Mouse (Mus musculus) forebrain, embryonic 10.5 days (tissue): ENCODE measurements around the gene Atxn2. TPM values are rescaled to one million over a fixed set of nuclear protein-coding genes. Genes with fewer than 3 reads are reported as not detected.

Source experiments
- DNase-seq: peaks from one replicate; pipeline ENCODE4 v3.0.0-alpha.2; 2017; ENCODE audit warnings: low spot score; ENCODE audit errors: extremely low spot score
- H3K27ac ChIP-seq: fragments of 300-500 bp; sonication (generic); 2 replicates; pipeline ENCODE4 v1.5.1; 2016; ENCODE audit warnings: mild to moderate bottlenecking
- H3K27me3 ChIP-seq: fragments of 300-500 bp; sonication (generic); 2 replicates; pipeline ENCODE4 v1.6.1; 2016; ENCODE audit warnings: mild to moderate bottlenecking; ENCODE audit not compliant: poor library complexity, severe bottlenecking
- H3K36me3 ChIP-seq: fragments of 300-500 bp; sonication (generic); replicated peaks from 2 replicates; pipeline ENCODE4 v1.6.1; 2016; ENCODE audit warnings: mild to moderate bottlenecking, moderate library complexity
- H3K4me1 ChIP-seq: fragments of 300-500 bp; sonication (generic); 2 replicates; pipeline ENCODE4 v1.6.1; 2016
- H3K4me3 ChIP-seq: fragments of 300-500 bp; sonication (generic); 2 replicates; pipeline ENCODE4 v1.5.1; 2016; ENCODE audit warnings: mild to moderate bottlenecking, moderate library complexity
- H3K9me3 ChIP-seq: fragments of 300-500 bp; sonication (generic); 2 replicates; pipeline ENCODE4 v1.6.1; 2016; ENCODE audit warnings: mild to moderate bottlenecking, moderate library complexity
- WGBS: fragments of 180-500 bp; shearing (Covaris S2); methylation state at CpG from one replicate; pipeline ENCODE4 v1.1.7; 2016; 5-methylcytosine and 5-hydroxymethylcytosine counted together
- microRNA-seq: library from miRNA; unstranded; fragments of <30 nt; microRNA quantifications from one replicate; pipeline ENCODE4, GENCODE M21; 2017
- polyA plus RNA-seq: library from polyadenylated mRNA; unstranded; fragments of >200 nt; fragmentation: Nextera tagmentation; extraction: Ambion mirVana; gene quantifications from 2 replicates; pipeline ENCODE4 v1.2.1, GENCODE M21; 2016

Atxn2 gene
- polyA plus RNA-seq, 1 experiment from 2014 or later: 41.0 TPM

DNA sequence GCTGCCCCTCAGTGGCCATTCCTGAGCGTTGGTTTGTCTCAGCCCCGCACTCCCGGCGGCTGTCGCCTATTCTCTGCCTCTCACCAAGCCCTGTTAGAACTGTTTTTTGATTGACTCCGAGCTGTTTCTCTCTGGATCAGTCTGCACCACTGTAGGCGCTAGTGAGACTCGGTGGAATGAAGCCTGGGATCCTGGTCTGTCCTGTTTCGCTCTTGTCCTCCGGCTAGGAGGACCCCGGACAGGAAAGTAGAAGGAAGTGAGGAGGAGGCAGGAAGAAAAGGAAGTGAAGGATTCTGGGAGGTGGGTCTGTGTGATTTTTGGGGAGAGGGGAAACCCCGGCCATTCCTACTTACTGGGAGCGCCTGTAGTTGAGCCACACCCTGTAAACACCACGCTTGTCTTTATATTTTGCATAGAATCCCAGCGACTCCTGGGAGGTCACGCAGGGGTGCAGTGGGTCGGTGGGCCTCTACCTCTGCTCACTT lies 136.9 kb downstream of the Atxn2 start:
- WGBS: 0% methylated on average over 17 of the region's 17 CpGs
- Histone ChIP-seq H3K27me3 (peaks cover 37% of the 10 kb centered on the region), H3K9me3 (no peaks in the 10 kb centered on the region), H3K27ac (peak overlapping the region; percentile 96), H3K4me3 (peak overlapping the region; percentile 84), H3K36me3 (peaks cover 26% of the 10 kb centered on the region), H3K4me1 (peaks cover 47% of the 10 kb centered on the region)
- DNase-seq: peak; percentile 67

DNA sequence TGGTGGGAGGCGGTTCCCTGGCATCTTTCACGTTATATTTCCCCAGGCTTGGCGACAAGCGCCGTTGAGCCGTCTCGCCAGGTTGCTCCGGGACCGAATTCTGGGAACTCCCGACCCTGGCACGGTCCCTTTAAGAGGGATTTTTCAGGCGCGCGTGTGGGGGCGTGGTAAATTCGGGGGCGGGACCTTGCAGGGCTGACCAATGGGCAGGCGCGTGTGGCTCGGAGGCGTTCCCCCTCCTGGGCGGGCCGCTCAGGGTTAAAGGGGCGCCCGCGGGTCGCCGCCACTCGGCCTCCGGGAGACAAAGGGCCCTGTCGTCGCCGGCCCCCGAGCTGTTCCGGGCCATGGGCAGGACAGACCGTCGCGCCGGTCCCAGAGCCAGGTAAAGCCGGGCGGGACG lies 137.6 kb downstream of the Atxn2 start, which contains the start of gene Pheta1:
Pheta1 (plus strand) TSS at position 242 of the 400 bp plus-strand sequence.
- peak within 1 kb of the TSS; percentile 96 for H3K27ac ChIP-seq
- DNase-seq: peak; percentile 96
- under 1% methylated on average over 41 of the region's 42 CpGs for WGBS
- peaks cover 32% of the 10 kb centered on the region for H3K36me3 ChIP-seq
- H3K27me3 ChIP-seq: peaks cover 30% of the 10 kb centered on the region
- no peaks in the 10 kb centered on the region for H3K9me3 ChIP-seq
- peaks cover 45% of the 10 kb centered on the region for H3K4me1 ChIP-seq
- peak within 1 kb of the TSS; percentile 84 for H3K4me3 ChIP-seq

DNA sequence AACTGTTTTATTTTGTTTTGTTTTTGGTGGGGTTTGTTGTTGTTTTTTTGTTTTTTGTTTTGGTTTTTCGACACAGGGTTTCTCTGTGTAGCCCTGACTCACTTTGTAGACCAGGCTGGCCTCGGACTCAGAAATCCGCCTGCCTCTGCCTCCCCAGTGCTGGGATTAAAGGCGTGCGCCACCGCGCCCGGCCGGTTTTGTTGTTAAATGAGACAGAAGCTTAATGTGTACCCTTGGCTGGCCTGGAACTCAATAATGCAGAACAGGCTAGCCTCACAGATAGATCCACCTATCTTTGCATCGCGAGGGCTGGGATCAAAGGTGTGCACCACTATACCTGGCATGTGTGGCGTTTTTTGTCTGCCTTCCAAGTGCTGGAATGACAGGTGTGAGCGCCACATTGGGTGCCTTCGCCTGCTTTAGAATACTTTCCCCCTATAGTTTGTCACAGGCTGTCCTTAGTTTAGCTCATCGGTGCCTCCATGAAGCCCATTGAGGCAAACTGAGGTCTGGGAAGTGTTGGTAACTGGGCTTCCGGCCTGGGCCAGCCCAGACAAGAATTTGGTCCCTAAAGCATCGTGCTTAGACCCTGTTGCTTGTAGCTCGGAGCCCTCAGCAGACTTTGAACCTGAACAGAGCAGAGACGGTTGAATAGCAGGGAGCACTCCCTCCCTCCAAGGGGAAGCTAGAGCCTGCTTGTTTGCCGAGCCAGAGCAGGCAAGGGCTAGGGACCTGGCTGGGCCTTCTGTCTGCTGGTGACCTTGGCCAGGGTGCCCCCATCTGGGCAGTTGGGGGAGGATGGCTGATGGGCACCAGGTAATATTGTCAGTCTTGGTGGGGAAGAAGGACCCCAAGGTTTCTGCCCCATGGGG lies 138.6 kb downstream of the Atxn2 start:
- peaks cover 21% of the 10 kb centered on the region for H3K27me3 ChIP-seq
- DNase-seq: no peak
- H3K9me3 ChIP-seq: no peaks in the 10 kb centered on the region
- peak overlapping the region; percentile 84 for H3K4me3 ChIP-seq
- WGBS: 50% methylated on average over 20 of the region's 20 CpGs
- H3K4me1 ChIP-seq: peaks cover 54% of the 10 kb centered on the region
- peaks cover 42% of the 10 kb centered on the region for H3K36me3 ChIP-seq
- peak overlapping the region; percentile 96 for H3K27ac ChIP-seq

DNA sequence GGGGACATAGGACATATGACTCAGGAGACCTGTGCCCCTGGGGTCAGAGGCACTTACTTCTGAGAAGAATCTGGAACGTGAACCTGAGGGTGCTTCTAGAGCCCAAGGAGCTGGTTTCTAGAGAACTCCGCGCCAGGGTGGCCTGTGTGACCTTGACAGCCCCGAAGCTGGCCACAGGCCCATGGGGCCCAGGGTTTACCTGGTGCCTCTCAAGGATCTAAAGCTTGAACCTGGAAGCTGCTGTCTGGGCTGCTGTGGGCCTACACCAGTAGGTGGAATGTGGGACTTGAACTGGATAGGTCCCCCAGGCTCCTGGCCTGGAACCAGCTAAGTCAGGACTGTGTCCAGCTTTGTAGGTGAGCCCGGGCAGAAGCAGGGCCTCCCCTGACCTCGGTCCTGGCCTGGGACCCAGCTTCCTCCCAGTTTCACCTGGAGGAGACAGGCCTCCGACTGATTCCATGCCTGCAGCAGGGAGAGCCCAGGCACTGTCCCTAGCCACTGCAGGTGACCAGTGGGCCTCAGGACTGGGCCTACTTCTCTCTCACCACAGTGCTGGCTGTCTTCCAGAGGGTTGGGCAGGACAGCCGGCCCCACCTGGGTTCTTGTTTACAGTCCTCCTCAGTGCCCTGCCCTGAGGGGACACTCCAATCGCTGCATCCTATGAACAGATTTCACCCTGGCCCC lies 142.4 kb downstream of the Atxn2 start:
- Histone ChIP-seq H3K4me1 (peaks cover 44% of the 10 kb centered on the region), H3K4me3 (no peak overlapping the region), H3K36me3 (peaks cover 66% of the 10 kb centered on the region), H3K27me3 (no peaks in the 10 kb centered on the region), H3K9me3 (no peaks in the 10 kb centered on the region), H3K27ac (no peak overlapping the region; the same call in 1 of the 2 replicates)
- no peak for DNase-seq
- WGBS: 91% methylated on average over 9 of the region's 9 CpGs

DNA sequence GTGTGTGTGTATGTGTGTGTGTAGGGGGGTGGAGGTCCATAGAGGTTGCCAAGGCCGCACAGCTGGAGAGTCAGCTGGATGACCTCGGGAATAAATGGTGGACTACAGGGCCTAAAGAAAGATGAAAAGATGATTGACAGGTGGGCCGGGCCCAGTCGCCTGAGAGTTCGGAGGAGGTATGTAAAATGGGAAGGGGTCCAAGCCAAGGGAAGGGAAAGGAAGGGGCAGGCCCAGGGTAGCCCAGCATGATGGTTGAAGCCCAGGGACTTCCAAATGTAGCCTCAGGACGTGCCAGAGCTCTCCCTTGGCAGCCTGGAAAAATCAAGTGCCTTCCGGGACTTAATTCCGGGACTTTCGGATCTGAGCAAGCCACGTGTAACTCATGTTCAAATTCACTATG lies 143.6 kb downstream of the Atxn2 start:
- Histone ChIP-seq H3K4me3 (no peak overlapping the region), H3K4me1 (peaks cover 38% of the 10 kb centered on the region), H3K9me3 (no peaks in the 10 kb centered on the region), H3K27ac (no peak overlapping the region), H3K27me3 (no peaks in the 10 kb centered on the region), H3K36me3 (peaks cover 70% of the 10 kb centered on the region)
- 83% methylated on average over 10 of the region's 10 CpGs for WGBS
- no peak for DNase-seq

DNA sequence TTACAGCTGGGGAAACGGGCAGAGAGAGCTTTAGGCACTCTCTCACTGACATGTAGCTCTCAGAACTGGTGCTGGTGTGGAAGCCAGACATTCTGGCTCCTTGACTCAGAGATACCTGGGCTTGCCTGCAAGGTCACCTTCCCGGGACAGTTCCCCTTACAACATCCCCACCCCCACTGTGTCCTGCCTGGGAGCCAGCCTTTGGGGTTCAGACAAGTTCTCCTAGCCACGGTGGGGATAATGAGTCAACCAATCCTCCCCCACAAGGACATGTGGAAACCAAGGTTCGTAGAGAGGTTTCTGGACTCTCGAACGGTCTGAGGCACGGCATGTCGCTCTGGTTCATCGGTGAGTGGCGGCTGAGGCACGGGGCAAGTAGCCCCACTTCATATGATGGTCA lies 145.6 kb downstream of the Atxn2 start:
- Histone ChIP-seq H3K4me3 (no peak overlapping the region), H3K36me3 (peaks cover 70% of the 10 kb centered on the region), H3K27me3 (no peaks in the 10 kb centered on the region), H3K4me1 (peaks cover 19% of the 10 kb centered on the region), H3K9me3 (peaks cover 8% of the 10 kb centered on the region; the same call in 1 of the 2 replicates), H3K27ac (no peak overlapping the region)
- WGBS: 88% methylated on average over 11 of the region's 11 CpGs
- no peak for DNase-seq

DNA sequence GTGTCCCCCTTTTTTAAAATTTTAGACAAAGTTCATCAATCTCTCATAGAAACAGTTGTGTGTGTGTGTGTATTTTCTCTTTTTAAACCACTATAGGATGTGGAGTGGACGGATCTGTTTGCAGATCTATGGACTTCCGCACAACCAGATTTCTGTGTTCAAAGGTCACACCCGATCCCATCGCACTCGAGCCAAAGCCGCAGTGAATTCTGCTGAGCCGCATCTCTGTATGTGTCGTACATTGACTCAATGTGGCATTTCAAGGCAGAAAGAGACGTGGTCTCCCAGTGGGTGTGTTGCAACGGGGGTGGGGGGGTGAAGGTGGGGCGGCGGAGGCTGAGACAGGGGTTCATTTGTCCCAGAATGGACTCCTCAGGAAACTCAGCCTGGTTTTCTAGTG lies 147.3 kb downstream of the Atxn2 start:
- Histone ChIP-seq H3K9me3 (peaks cover 8% of the 10 kb centered on the region; the same call in 1 of the 2 replicates), H3K27ac (no peak overlapping the region), H3K27me3 (no peaks in the 10 kb centered on the region), H3K4me3 (no peak overlapping the region), H3K36me3 (peaks cover 54% of the 10 kb centered on the region), H3K4me1 (peaks cover 18% of the 10 kb centered on the region)
- WGBS: 94% methylated on average over 12 of the region's 12 CpGs
- no peak for DNase-seq

DNA sequence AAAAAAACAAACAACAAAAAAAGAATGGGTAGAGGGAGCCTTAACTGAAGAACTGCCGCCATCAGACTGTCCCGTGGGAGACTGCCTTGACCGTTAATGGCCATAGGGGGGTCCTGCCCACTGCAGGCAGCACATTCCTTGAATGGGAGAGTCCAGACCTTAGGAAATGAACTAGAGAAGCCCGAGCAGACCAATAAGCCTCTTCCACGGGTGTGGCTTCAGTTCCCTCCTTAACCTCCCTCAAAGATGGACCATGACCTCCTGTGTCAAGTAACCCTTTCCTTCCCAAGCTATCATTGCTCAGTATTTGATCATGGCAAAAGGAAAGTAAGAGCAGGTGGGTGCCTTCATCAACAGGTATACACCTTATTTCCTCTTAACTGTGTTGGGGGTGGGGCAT lies 150.8 kb downstream of the Atxn2 start:
- 74% methylated on average over 5 of the region's 5 CpGs for WGBS
- Histone ChIP-seq H3K27me3 (0 out of 2 replicates have a peak, but pooled peaks cover 4% of the 10 kb centered on the region), H3K4me3 (no peak overlapping the region), H3K9me3 (peaks cover 8% of the 10 kb centered on the region; the same call in 1 of the 2 replicates), H3K27ac (no peak overlapping the region), H3K4me1 (peaks cover 10% of the 10 kb centered on the region), H3K36me3 (peaks cover 27% of the 10 kb centered on the region)
- DNase-seq: no peak

DNA sequence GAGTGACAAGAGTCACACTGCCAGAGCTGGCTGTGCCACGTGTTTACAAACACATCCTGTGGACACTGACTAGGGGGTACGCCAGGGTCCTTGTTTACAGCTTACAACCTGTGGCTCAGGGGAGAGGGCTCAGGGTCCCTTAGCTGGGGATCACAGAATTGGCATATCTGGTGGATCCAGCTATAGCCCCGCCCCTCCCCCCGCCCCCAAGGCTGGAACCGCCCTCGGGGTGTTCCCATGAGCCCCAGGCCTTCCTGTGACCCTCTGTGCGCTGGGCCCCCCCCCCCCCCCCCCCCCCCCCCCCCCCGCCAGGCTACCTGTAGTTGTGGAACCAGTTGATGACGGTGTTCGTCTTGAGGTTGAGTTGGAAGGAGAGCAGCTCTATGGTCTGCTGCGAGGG lies 153.2 kb downstream of the Atxn2 start:
- Histone ChIP-seq H3K27ac (peak overlapping the region; percentile 66), H3K27me3 (0 out of 2 replicates have a peak, but pooled peaks cover 4% of the 10 kb centered on the region), H3K9me3 (peaks cover 8% of the 10 kb centered on the region; the same call in 1 of the 2 replicates), H3K4me3 (peak overlapping the region; percentile 39), H3K36me3 (peaks cover 21% of the 10 kb centered on the region), H3K4me1 (peaks cover 13% of the 10 kb centered on the region)
- WGBS: 7% methylated on average over 8 of the region's 11 CpGs
- DNase-seq: no peak

Small RNA genes within 50 kb of the gene (microRNA-seq; reads per million reads assigned to microRNA genes)
- gene Mir7031: not detected

Other genes with a start within 250 kb of the Atxn2 start
- not detected in 2 replicates for gene Adam1b, start 207.9 kb upstream of the Atxn2 start, polyA plus RNA-seq
- gene Adam1a, start 165.9 kb upstream of the Atxn2 start, polyA plus RNA-seq: 1.1 TPM in 2 replicates
- gene Gm42878, start 165.9 kb upstream of the Atxn2 start, polyA plus RNA-seq: not detected in 2 replicates
- gene Mapkapk5, start 165.4 kb upstream of the Atxn2 start, polyA plus RNA-seq: 47.3 and 53.1 TPM in 2 replicates
- gene Aldh2, start 117.5 kb upstream of the Atxn2 start, polyA plus RNA-seq: 125 TPM in 2 replicates
- 2.7 and 3.0 TPM in 2 replicates for gene Acad12, start 92.4 kb upstream of the Atxn2 start, polyA plus RNA-seq
- 2.0 TPM in 2 replicates for gene Acad10, start 50.8 kb upstream of the Atxn2 start, polyA plus RNA-seq
- gene Brap, start 50.8 kb upstream of the Atxn2 start, polyA plus RNA-seq: 33.9 and 39.7 TPM in 2 replicates
- 5.4 and 5.5 TPM in 2 replicates for gene Sh2b3, start 126.3 kb downstream of the Atxn2 start, polyA plus RNA-seq
- gene Pheta1, start 137.6 kb downstream of the Atxn2 start, polyA plus RNA-seq: 45.3 and 47.8 TPM in 2 replicates